Comparison of ENCODE assay signal across 10 mouse cellular contexts in genomic region chr19:6383470-6383869, GRCm38 (mm10). TPM values are rescaled to one million over a fixed set of nuclear protein-coding genes. Genes with fewer than 3 reads are reported as not detected.
DNase-seq lines count a peak whose midpoint lies in the region; ATAC-seq and TF ChIP-seq lines count a peak whose summit lies in the region.
"Had no signal": no experiment of that assay in that cellular context is flagged by ENCODE, and none has a peak within 500 bp of the region (broad histone marks: within the 10 kb centered on the region; RNA-seq: fewer than 3 reads in every experiment).

No protein-coding gene starts in this region.

- no peak overlapping the region for H3K27ac ChIP-seq in forebrain, embryonic 11.5 days (ENCODE audit: low read depth, low read length)
- H3K27ac ChIP-seq in forebrain, postnatal 0 days (ENCODE audit: low read depth, low read length) = no peak overlapping the region
- no peak overlapping the region for H3K27ac ChIP-seq in kidney, adult 2 months (ENCODE audit: insufficient read depth, low read depth, low read length)
- peak overlapping the region; percentile 60 for H3K27ac ChIP-seq in embryonic facial prominence, embryonic 15.5 days (replicated peaks)
- no peak overlapping the region for H3K27ac ChIP-seq in limb, embryonic 11.5 days (replicated peaks; ENCODE audit: low read depth, low read length)
- H3K27ac ChIP-seq in forebrain, embryonic 16.5 days (ENCODE audit: low read length) = no peak overlapping the region

- no peak for TF ChIP-seq CTCF in forebrain, postnatal 0 days (IDR thresholded peaks at IDR 0.05; ENCODE audit: low read depth)
- no peak for TF ChIP-seq CTCF in kidney, adult 2 months (conservative IDR thresholded peaks at IDR 0.05; ENCODE audit: insufficient read depth, insufficient read length, low read depth, low read length)

- H3K36me3 ChIP-seq in forebrain, embryonic 11.5 days (ENCODE audit: control insufficient read depth, insufficient read depth, low read length) = 0 out of 2 replicates have a peak, but pooled peaks cover 1% of the 10 kb centered on the region
- H3K36me3 ChIP-seq in forebrain, postnatal 0 days (ENCODE audit: insufficient read depth) = no peaks in the 10 kb centered on the region; the same call in 1 of the 2 replicates
- H3K36me3 ChIP-seq in kidney, adult 2 months (ENCODE audit: control insufficient read depth, insufficient read depth, low read length) = no peaks in the 10 kb centered on the region
- peaks cover 9% of the 10 kb centered on the region for H3K36me3 ChIP-seq in embryonic facial prominence, embryonic 15.5 days
- H3K36me3 ChIP-seq in limb, embryonic 11.5 days (ENCODE audit: control insufficient read depth, insufficient read depth, low read length) = no peaks in the 10 kb centered on the region
- H3K36me3 ChIP-seq in forebrain, embryonic 16.5 days (ENCODE audit: control insufficient read depth, insufficient read depth) = no peaks in the 10 kb centered on the region

- no peaks in the 10 kb centered on the region for H3K27me3 ChIP-seq in forebrain, embryonic 11.5 days (ENCODE audit: control insufficient read depth, insufficient read depth, low read length)
- no peaks in the 10 kb centered on the region for H3K27me3 ChIP-seq in forebrain, postnatal 0 days (ENCODE audit: insufficient read depth, low read length)
- no peaks in the 10 kb centered on the region for H3K27me3 ChIP-seq in kidney, adult 2 months (replicated peaks; ENCODE audit: control insufficient read depth, insufficient read depth, low read length)
- no peaks in the 10 kb centered on the region for H3K27me3 ChIP-seq in embryonic facial prominence, embryonic 15.5 days
- no peaks in the 10 kb centered on the region for H3K27me3 ChIP-seq in limb, embryonic 11.5 days (ENCODE audit: control insufficient read depth, insufficient read depth, low read length)
- H3K27me3 ChIP-seq in forebrain, embryonic 16.5 days (replicated peaks; ENCODE audit: control insufficient read depth, insufficient read depth, low read length) = no peaks in the 10 kb centered on the region
- H3K27me3 ChIP-seq: Patski had no signal

- TF ChIP-seq POLR2A in kidney, adult 2 months (IDR thresholded peaks at IDR 0.05; ENCODE audit: low read depth, low read length) = no peak

- no peak overlapping the region for H3K4me3 ChIP-seq in forebrain, embryonic 11.5 days (ENCODE audit: low read depth, low read length)
- H3K4me3 ChIP-seq in forebrain, postnatal 0 days (ENCODE audit: low read depth, low read length) = no peak overlapping the region
- H3K4me3 ChIP-seq in kidney, adult 2 months (ENCODE audit: insufficient read depth, low read depth, low read length) = no peak overlapping the region
- no peak overlapping the region for H3K4me3 ChIP-seq in embryonic facial prominence, embryonic 15.5 days (replicated peaks)
- H3K4me3 ChIP-seq in limb, embryonic 11.5 days (ENCODE audit: low read depth, low read length) = no peak overlapping the region
- H3K4me3 ChIP-seq in forebrain, embryonic 16.5 days (replicated peaks; ENCODE audit: low read length) = no peak overlapping the region

- no peak for ATAC-seq in forebrain, embryonic 11.5 days (replicated peaks; ENCODE audit: low FRiP score)
- ATAC-seq in forebrain, postnatal 0 days = no peak
- ATAC-seq in embryonic facial prominence, embryonic 15.5 days (ENCODE audit: insufficient number of reproducible peaks, low FRiP score, low TSS enrichment, low read depth) = no peak
- no peak for ATAC-seq in limb, embryonic 11.5 days (ENCODE audit: insufficient number of reproducible peaks, low FRiP score, low TSS enrichment, low read depth)
- no peak for ATAC-seq in forebrain, embryonic 16.5 days
- ATAC-seq: Patski had no signal

- H3K9me3 ChIP-seq in forebrain, embryonic 11.5 days (ENCODE audit: control insufficient read depth, low read length) = no peaks in the 10 kb centered on the region
- no peaks in the 10 kb centered on the region for H3K9me3 ChIP-seq in forebrain, postnatal 0 days (ENCODE audit: low read length)
- H3K9me3 ChIP-seq in embryonic facial prominence, embryonic 15.5 days (replicated peaks) = no peaks in the 10 kb centered on the region
- no peaks in the 10 kb centered on the region for H3K9me3 ChIP-seq in limb, embryonic 11.5 days (ENCODE audit: control insufficient read depth, low read length)
- H3K9me3 ChIP-seq in forebrain, embryonic 16.5 days (ENCODE audit: control insufficient read depth, low read length) = no peaks in the 10 kb centered on the region

- no peak overlapping the region for H3K9ac ChIP-seq in forebrain, embryonic 11.5 days (ENCODE audit: low read length)
- no peak overlapping the region for H3K9ac ChIP-seq in forebrain, postnatal 0 days
- H3K9ac ChIP-seq in embryonic facial prominence, embryonic 15.5 days = no peak overlapping the region
- H3K9ac ChIP-seq in limb, embryonic 11.5 days (ENCODE audit: low read length) = peak overlapping the region; percentile 13; the same call in 1 of the 2 replicates
- H3K9ac ChIP-seq in forebrain, embryonic 16.5 days (replicated peaks; ENCODE audit: low read depth, low read length) = no peak overlapping the region

- 54% methylated on average over 5 of the region's 5 CpGs for WGBS in forebrain, embryonic 11.5 days
- 63% methylated on average over 5 of the region's 5 CpGs for whole genome bisulfite sequencing in forebrain, postnatal 0 days
- WGBS in kidney, adult 2 months = 39% methylated on average over 5 of the region's 5 CpGs
- 30% methylated on average over 5 of the region's 5 CpGs for WGBS in embryonic facial prominence, embryonic 15.5 days
- WGBS in limb, embryonic 11.5 days = 46% methylated on average over 5 of the region's 5 CpGs
- 60% methylated on average over 5 of the region's 5 CpGs for WGBS in forebrain, embryonic 16.5 days

- DNase-seq in forebrain, embryonic 11.5 days (ENCODE audit: low spot score) = peak; percentile 53
- no peak for DNase-seq in forebrain, postnatal 0 days
- peak; percentile 27 to 30 for DNase-seq in kidney, postnatal 4 days
- no peak for DNase-seq in kidney, adult 2 months
- DNase-seq in limb, embryonic 11.5 days (ENCODE audit: low spot score) = no peak
- DNase-seq in thymus, postnatal 25 days = no peak

- no peaks in the 10 kb centered on the region for H3K4me1 ChIP-seq in forebrain, embryonic 11.5 days (replicated peaks; ENCODE audit: control insufficient read depth, insufficient read depth, low read length)
- no peaks in the 10 kb centered on the region for H3K4me1 ChIP-seq in forebrain, postnatal 0 days (ENCODE audit: insufficient read depth)
- H3K4me1 ChIP-seq in kidney, adult 2 months (ENCODE audit: control insufficient read depth, insufficient read depth, low read length) = 0 out of 2 replicates have a peak, but pooled peaks cover 3% of the 10 kb centered on the region
- peaks cover 22% of the 10 kb centered on the region for H3K4me1 ChIP-seq in embryonic facial prominence, embryonic 15.5 days
- H3K4me1 ChIP-seq in limb, embryonic 11.5 days (ENCODE audit: control insufficient read depth, insufficient read depth, low read length) = peaks cover 14% of the 10 kb centered on the region
- no peaks in the 10 kb centered on the region for H3K4me1 ChIP-seq in forebrain, embryonic 16.5 days (replicated peaks; ENCODE audit: control insufficient read depth, insufficient read depth, low read length)

- no peak overlapping the region for H3K4me2 ChIP-seq in forebrain, embryonic 11.5 days (ENCODE audit: low read depth, low read length, severe bottlenecking)
- no peak overlapping the region for H3K4me2 ChIP-seq in forebrain, postnatal 0 days (ENCODE audit: low read depth)
- no peak overlapping the region for H3K4me2 ChIP-seq in embryonic facial prominence, embryonic 15.5 days (replicated peaks)
- no peak overlapping the region for H3K4me2 ChIP-seq in limb, embryonic 11.5 days (ENCODE audit: low read depth, severe bottlenecking)
- H3K4me2 ChIP-seq in forebrain, embryonic 16.5 days (ENCODE audit: low read length) = no peak overlapping the region

RNA-seq across cellular contexts. Expression of gene Pygm, which starts 0.7 kb away (rescaled TPM):
- polyA plus RNA-seq in forebrain, embryonic 11.5 days (2014; fragmentation: Nextera tagmentation; extraction: Ambion mirVana) = 1.2 TPM in 2 replicates
- total RNA-seq in forebrain, postnatal 0 days (2014; rRNA removed) = 6.2 and 8.8 TPM in 2 replicates
- 4.7 and 7.6 TPM in 2 replicates for polyA plus RNA-seq in forebrain, postnatal 0 days (2015; fragmentation: Nextera tagmentation; extraction: Ambion mirVana)
- 15.0 and 47.1 TPM in 2 replicates for polyA plus RNA-seq in kidney, adult 2 months (2012; rRNA removed)
- polyA plus RNA-seq in embryonic facial prominence, embryonic 15.5 days (2015; fragmentation: Nextera tagmentation; extraction: Ambion mirVana) = 35.6 and 38.9 TPM in 2 replicates
- 1.8 and 2.0 TPM in 2 replicates for polyA plus RNA-seq in limb, embryonic 11.5 days (2014; fragmentation: Nextera tagmentation; extraction: Ambion mirVana)
- polyA plus RNA-seq in forebrain, embryonic 16.5 days (2015; fragmentation: Nextera tagmentation; extraction: Ambion mirVana) = 2.4 and 2.8 TPM in 2 replicates

RNA-seq across cellular contexts. Expression of gene Rasgrp2, which starts 15.7 kb away (rescaled TPM):
- 9.5 and 12.9 TPM in 2 replicates for polyA plus RNA-seq in forebrain, embryonic 11.5 days (2014; fragmentation: Nextera tagmentation; extraction: Ambion mirVana)
- 125 and 170 TPM in 2 replicates for total RNA-seq in forebrain, postnatal 0 days (2014; rRNA removed)
- polyA plus RNA-seq in forebrain, postnatal 0 days (2015; fragmentation: Nextera tagmentation; extraction: Ambion mirVana) = 130 and 150 TPM in 2 replicates
- polyA plus RNA-seq in kidney, adult 2 months (2012; rRNA removed) = 76.8 and 90.0 TPM in 2 replicates
- polyA plus RNA-seq in embryonic facial prominence, embryonic 15.5 days (2015; fragmentation: Nextera tagmentation; extraction: Ambion mirVana) = 39.9 and 45.0 TPM in 2 replicates
- polyA plus RNA-seq in limb, embryonic 11.5 days (2014; fragmentation: Nextera tagmentation; extraction: Ambion mirVana) = 12.8 and 15.0 TPM in 2 replicates
- 48.8 and 60.8 TPM in 2 replicates for polyA plus RNA-seq in forebrain, embryonic 16.5 days (2015; fragmentation: Nextera tagmentation; extraction: Ambion mirVana)

RNA-seq across cellular contexts. Expression of gene Sf1, which starts 20.0 kb away (rescaled TPM):
- 275 and 283 TPM in 2 replicates for polyA plus RNA-seq in forebrain, embryonic 11.5 days (2014; fragmentation: Nextera tagmentation; extraction: Ambion mirVana)
- total RNA-seq in forebrain, postnatal 0 days (2014; rRNA removed) = 70.0 and 113 TPM in 2 replicates
- 89.7 and 102 TPM in 2 replicates for polyA plus RNA-seq in forebrain, postnatal 0 days (2015; fragmentation: Nextera tagmentation; extraction: Ambion mirVana)
- polyA plus RNA-seq in kidney, adult 2 months (2012; rRNA removed) = 71.3 and 76.3 TPM in 2 replicates
- 132 and 145 TPM in 2 replicates for polyA plus RNA-seq in embryonic facial prominence, embryonic 15.5 days (2015; fragmentation: Nextera tagmentation; extraction: Ambion mirVana)
- 209 and 228 TPM in 2 replicates for polyA plus RNA-seq in limb, embryonic 11.5 days (2014; fragmentation: Nextera tagmentation; extraction: Ambion mirVana)
- polyA plus RNA-seq in forebrain, embryonic 16.5 days (2015; fragmentation: Nextera tagmentation; extraction: Ambion mirVana) = 122 and 127 TPM in 2 replicates

RNA-seq across cellular contexts. Expression of gene Nrxn2, which starts 35.1 kb away (rescaled TPM):
- 8.1 and 10.4 TPM in 2 replicates for polyA plus RNA-seq in forebrain, embryonic 11.5 days (2014; fragmentation: Nextera tagmentation; extraction: Ambion mirVana)
- 213 and 256 TPM in 2 replicates for total RNA-seq in forebrain, postnatal 0 days (2014; rRNA removed)
- polyA plus RNA-seq in forebrain, postnatal 0 days (2015; fragmentation: Nextera tagmentation; extraction: Ambion mirVana) = 45.1 and 49.4 TPM in 2 replicates
- polyA plus RNA-seq in kidney, adult 2 months (2012; rRNA removed) = 5.9 and 6.4 TPM in 2 replicates
- 1.7 and 1.8 TPM in 2 replicates for polyA plus RNA-seq in embryonic facial prominence, embryonic 15.5 days (2015; fragmentation: Nextera tagmentation; extraction: Ambion mirVana)
- 0.48 and 1.1 TPM in 2 replicates for polyA plus RNA-seq in limb, embryonic 11.5 days (2014; fragmentation: Nextera tagmentation; extraction: Ambion mirVana)
- 28.1 and 28.5 TPM in 2 replicates for polyA plus RNA-seq in forebrain, embryonic 16.5 days (2015; fragmentation: Nextera tagmentation; extraction: Ambion mirVana)
- total RNA-seq: common myeloid progenitor, adult 5-6 weeks had no signal
- polyA plus RNA-seq: Patski had no signal

RNA-seq across cellular contexts. Expression of gene Map4k2, which starts 42.5 kb away (rescaled TPM):
- polyA plus RNA-seq in forebrain, embryonic 11.5 days (2014; fragmentation: Nextera tagmentation; extraction: Ambion mirVana) = 11.8 and 13.7 TPM in 2 replicates
- 43.0 and 55.8 TPM in 2 replicates for total RNA-seq in forebrain, postnatal 0 days (2014; rRNA removed)
- 6.7 and 9.7 TPM in 2 replicates for polyA plus RNA-seq in forebrain, postnatal 0 days (2015; fragmentation: Nextera tagmentation; extraction: Ambion mirVana)
- 92.3 and 145 TPM in 2 replicates for polyA plus RNA-seq in kidney, adult 2 months (2012; rRNA removed)
- polyA plus RNA-seq in embryonic facial prominence, embryonic 15.5 days (2015; fragmentation: Nextera tagmentation; extraction: Ambion mirVana) = 15.6 and 16.7 TPM in 2 replicates
- 6.8 and 7.3 TPM in 2 replicates for polyA plus RNA-seq in limb, embryonic 11.5 days (2014; fragmentation: Nextera tagmentation; extraction: Ambion mirVana)
- polyA plus RNA-seq in forebrain, embryonic 16.5 days (2015; fragmentation: Nextera tagmentation; extraction: Ambion mirVana) = 12.3 and 21.2 TPM in 2 replicates

Comparison
In these comparisons a context has a peak if more than half of its experiments do, and no peak if none do; other contexts are left out.
1. DNase-seq: peak in forebrain, embryonic 11.5 days (single experiment) and kidney, postnatal 4 days (2 of 2); none in forebrain, postnatal 0 days (single experiment), kidney, adult 2 months (single experiment), limb, embryonic 11.5 days (single experiment) and thymus, postnatal 25 days (single experiment).